Mouse (Mus musculus): ENCODE data around the gene Supt5. TPM values are rescaled to one million over a fixed set of nuclear protein-coding genes. Genes with fewer than 3 reads are reported as not detected.
A peak's percentile ranks its signal among the peaks of the same experiment; 100 is the strongest.

The Supt5 gene
- polyA plus RNA-seq, 1 experiment, result 25.7 TPM

DNA sequence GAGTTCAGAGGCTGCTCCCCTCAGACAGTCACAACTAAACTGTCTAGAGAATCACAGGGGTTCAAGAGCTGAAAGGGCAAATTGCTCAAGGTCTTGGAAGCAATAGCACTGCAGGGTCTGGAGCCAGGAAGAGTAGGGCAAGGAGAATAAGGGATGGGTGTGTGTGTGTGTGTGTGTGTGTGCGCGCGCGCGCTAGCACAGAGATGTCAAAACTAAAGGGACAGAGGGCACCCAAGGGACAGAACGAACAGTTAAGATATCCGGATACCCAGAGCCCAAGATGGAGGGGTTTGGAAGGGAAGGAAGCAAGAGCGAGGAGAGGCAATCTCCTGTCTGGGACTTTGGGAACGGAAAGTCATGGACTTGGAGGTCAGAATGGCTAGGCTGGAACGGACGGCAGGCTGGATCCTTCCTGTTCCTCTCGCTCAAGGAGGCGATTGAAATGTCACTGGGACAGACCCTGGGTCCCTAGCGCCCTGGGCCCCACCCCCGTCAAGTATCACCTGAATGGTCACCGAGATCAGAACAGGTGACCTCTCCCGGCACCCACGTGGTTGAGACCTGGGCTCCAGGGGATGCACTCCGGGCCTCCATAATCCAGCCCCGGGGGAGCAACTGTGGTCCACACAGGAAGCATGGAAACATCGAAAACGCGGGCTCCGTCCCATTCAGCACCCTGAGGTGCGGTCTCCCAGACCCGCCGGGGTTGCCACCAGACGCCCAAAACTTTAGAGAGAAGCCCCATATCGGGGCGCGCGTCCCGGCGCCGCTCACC, 27.2 kb downstream of the Supt5 start:
- H3K4me1 ChIP-seq (ENCODE audit: control insufficient read depth, insufficient read depth, insufficient read length, low read length), result peaks cover 2% of the 10 kb centered on the region; the same call in 1 of the 2 replicates
- H3K4me3 ChIP-seq (ENCODE audit: insufficient read depth, low read depth, low read length), result peak overlapping the region; percentile 82
- H3K27ac ChIP-seq (replicated peaks; ENCODE audit: low read depth, low read length), result peak overlapping the region; percentile 62

GRCm38 (mm10) chr7:28309737-28310136, 28.8 kb downstream of the Supt5 start:
- no peak overlapping the region for H3K4me3 ChIP-seq (ENCODE audit: insufficient read depth, low read depth, low read length)
- peaks cover 2% of the 10 kb centered on the region; the same call in 1 of the 2 replicates for H3K4me1 ChIP-seq (ENCODE audit: control insufficient read depth, insufficient read depth, insufficient read length, low read length)
- no peak overlapping the region for H3K27ac ChIP-seq (replicated peaks; ENCODE audit: low read depth, low read length)

GRCm38 (mm10) chr7:28306216-28306615, 32.3 kb downstream of the Supt5 start:
- no peak overlapping the region for H3K4me3 ChIP-seq (ENCODE audit: insufficient read depth, low read depth, low read length)
- H3K27ac ChIP-seq (replicated peaks; ENCODE audit: low read depth, low read length), result no peak overlapping the region
- H3K4me1 ChIP-seq (ENCODE audit: control insufficient read depth, insufficient read depth, insufficient read length, low read length), result peaks cover 2% of the 10 kb centered on the region; the same call in 1 of the 2 replicates

DNA sequence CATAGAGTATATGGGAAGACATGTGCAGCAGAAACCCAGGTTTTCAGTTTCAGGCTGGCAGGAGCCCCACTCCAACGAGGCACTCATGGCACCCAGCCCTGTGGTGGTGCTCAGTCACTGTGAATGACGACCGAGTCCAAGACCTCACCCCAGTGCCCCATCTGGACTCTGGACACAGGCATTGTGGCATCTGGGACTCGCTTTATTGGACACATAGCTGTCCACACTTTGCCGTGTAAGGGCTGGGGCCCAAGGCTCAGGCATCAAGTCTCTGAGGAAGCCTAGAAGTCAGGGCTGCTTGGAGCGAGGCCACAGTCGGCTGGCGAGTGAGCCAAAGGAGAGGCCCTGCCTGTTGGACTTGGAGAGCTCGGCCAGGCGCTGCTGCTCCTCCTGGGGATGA, 32.9 kb downstream of the Supt5 start:
- H3K4me3 ChIP-seq (ENCODE audit: insufficient read depth, low read depth, low read length), result no peak overlapping the region
- no peaks in the 10 kb centered on the region; the same call in 1 of the 2 replicates for H3K4me1 ChIP-seq (ENCODE audit: control insufficient read depth, insufficient read depth, insufficient read length, low read length)
- H3K27ac ChIP-seq (replicated peaks; ENCODE audit: low read depth, low read length), result no peak overlapping the region

DNA sequence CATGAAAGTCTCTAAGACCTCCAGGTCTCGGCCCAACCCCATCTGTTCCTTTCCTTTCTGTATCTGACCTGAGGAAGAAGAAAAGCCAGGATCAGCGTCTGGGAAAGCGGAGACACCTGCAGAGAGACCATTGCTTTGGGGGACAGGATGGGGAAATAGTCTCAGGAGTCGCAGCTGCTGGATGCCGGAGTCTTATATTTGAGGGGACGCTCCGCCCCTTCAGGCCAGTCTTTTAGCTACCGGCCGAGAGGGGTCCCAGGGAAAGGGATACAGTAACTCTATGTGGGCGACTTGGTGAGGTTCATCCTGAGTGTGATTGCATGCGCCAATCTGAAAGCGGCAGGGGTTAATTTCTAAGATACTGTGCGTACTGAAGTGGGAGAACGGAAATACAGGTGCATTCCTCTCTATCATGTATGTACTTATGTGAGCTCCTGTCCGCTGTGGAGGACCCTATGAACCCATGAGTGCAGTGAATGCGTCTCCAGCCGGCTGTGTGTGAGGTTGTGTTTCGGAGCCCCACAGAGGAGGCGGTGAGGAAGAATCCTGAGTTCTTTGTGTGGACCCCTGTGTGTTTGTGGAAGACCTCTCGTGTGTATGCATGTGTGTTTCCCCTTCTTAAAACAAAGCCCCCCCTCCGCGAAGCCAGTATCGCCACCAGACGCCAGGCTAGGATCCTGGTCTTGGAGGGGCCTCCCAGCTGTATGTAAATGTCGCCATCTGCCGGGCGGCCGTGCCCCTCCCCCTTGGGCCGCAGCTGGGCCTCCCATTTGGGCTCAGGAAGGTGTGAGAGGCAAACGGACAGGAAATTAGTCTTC, 36.7 kb downstream of the Supt5 start, which contains the start of gene Dll3:
Gene Dll3 (minus strand): TSS at position 623 of the 818 bp plus-strand sequence.
- Histone ChIP-seq H3K4me3 (ENCODE audit: insufficient read depth, low read depth, low read length) (0 out of 2 replicates have a peak within 1 kb of the TSS, but pooled peaks have one; percentile 16), H3K27ac (replicated peaks; ENCODE audit: low read depth, low read length) (no peak within 1 kb of the TSS), H3K4me1 (ENCODE audit: control insufficient read depth, insufficient read depth, insufficient read length, low read length) (no peaks in the 10 kb centered on the region; the same call in 1 of the 2 replicates)

GRCm38 (mm10) chr7:28298837-28299625, 39.5 kb downstream of the Supt5 start:
- H3K4me1 ChIP-seq (ENCODE audit: control insufficient read depth, insufficient read depth, insufficient read length, low read length), result no peaks in the 10 kb centered on the region
- H3K27ac ChIP-seq (replicated peaks; ENCODE audit: low read depth, low read length), result no peak overlapping the region
- no peak overlapping the region for H3K4me3 ChIP-seq (ENCODE audit: insufficient read depth, low read depth, low read length)

GRCm38 (mm10) chr7:28294481-28294880, 44.1 kb downstream of the Supt5 start:
- H3K27ac ChIP-seq (replicated peaks; ENCODE audit: low read depth, low read length), result no peak overlapping the region
- peak overlapping the region; percentile 40 for H3K4me3 ChIP-seq (ENCODE audit: insufficient read depth, low read depth, low read length)

GRCm38 (mm10) chr7:28290638-28291590, 47.6 kb downstream of the Supt5 start, which contains the start of gene Selenov:
Selenov (minus strand) TSS chr7:28291186.
- no peak within 1 kb of the TSS for H3K27ac ChIP-seq (replicated peaks; ENCODE audit: low read depth, low read length)
- H3K4me1 ChIP-seq (ENCODE audit: control insufficient read depth, insufficient read depth, insufficient read length, low read length), result no peaks in the 10 kb centered on the region
- H3K4me3 ChIP-seq (ENCODE audit: insufficient read depth, low read depth, low read length), result 0 out of 2 replicates have a peak within 1 kb of the TSS, but pooled peaks have one; percentile 8

More at GRCm38 (mm10) chr7:28294481-28294880, 44.1 kb downstream of the Supt5 start:
- H3K4me1 ChIP-seq (ENCODE audit: control insufficient read depth, insufficient read depth, insufficient read length, low read length), result no peaks in the 10 kb centered on the region

DNA sequence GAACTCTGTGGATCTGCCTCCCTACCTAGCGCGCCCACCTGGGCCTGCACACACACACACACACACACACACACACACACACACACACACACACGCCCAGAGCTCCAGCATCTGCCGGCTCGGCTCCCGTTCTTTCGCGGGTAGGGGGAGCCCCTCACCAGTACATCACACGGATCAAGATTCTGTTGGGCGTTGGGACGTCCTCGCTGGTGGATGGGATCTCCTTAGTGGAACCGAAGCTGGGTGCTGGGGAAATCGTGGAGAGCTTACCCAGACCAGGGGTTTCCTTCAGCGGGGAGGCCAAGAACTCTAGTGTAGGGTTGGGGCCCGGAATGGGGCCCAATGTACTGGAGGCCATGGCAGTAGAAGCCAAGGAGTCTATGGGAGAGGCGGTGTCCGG, 48.4 kb downstream of the Supt5 start:
- Histone ChIP-seq H3K4me3 (ENCODE audit: insufficient read depth, low read depth, low read length) (no peak overlapping the region), H3K4me1 (ENCODE audit: control insufficient read depth, insufficient read depth, insufficient read length, low read length) (no peaks in the 10 kb centered on the region), H3K27ac (replicated peaks; ENCODE audit: low read depth, low read length) (no peak overlapping the region)

DNA sequence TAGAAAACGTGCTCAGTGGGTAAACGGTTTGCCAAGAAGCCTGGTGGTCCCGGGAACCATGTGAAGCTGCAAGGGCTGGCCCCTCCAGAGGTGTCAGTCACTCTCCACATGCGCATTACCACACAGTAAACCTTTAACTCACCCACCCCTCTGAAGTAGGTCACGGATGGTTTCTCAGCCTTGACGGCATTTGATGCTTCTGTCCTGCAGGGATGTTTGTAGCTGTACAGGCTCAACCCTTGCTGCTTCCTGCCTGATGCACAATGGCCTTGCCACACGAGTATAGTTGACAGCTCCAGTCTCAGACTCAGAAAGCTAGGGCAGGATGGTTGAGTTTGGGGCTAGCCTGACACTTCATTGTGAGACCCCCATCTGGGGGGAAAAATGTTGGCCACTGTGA, 57.9 kb downstream of the Supt5 start:
- no peak overlapping the region for H3K27ac ChIP-seq (replicated peaks; ENCODE audit: low read depth, low read length)
- H3K4me1 ChIP-seq (ENCODE audit: control insufficient read depth, insufficient read depth, insufficient read length, low read length), result no peaks in the 10 kb centered on the region
- H3K4me3 ChIP-seq (ENCODE audit: insufficient read depth, low read depth, low read length), result no peak overlapping the region

- H3K4me1 ChIP-seq (ENCODE audit: control insufficient read depth, insufficient read depth, insufficient read length, low read length), result no peaks in the 10 kb centered on the region
- peak overlapping the region; percentile 67 for H3K4me3 ChIP-seq (ENCODE audit: insufficient read depth, low read depth, low read length)
- H3K27ac ChIP-seq (replicated peaks; ENCODE audit: low read depth, low read length), result no peak overlapping the region
Measured at GRCm38 (mm10) chr7:28278279-28278652, 60.3 kb downstream of the Supt5 start.

DNA sequence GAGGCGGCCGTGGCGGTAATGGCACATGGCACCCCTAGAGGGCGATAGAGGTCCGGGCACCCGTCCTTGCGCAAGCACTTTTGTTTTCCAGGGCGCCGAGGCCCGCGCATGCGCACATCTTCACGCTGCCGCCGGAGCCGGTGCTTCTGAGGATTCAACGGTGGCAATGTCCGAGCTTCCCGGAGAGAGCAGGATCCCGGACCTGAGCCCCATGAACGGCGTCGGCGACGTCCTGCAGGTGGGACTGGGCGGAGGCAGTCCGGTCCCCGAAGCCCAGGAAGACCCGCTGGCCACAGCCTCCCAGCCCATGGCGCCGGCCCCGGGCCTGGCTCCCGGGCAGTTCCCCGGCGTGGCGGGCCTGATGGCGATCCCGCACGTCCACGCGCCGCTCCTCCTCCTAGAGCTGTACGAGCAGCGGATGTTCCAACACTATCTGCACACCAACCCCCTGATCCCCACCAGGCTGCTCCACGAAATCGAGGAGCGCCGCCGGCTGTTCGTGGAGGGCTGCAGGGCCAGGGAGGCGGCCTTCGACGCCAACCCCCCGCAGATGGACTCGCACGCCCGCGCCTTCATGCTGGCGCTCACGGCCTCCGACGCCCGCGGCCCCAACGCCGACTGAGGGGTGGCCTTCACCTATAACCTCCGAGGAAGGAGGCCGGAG, 60.8 kb downstream of the Supt5 start, which contains the start of gene Eid2b:
Gene Eid2b (plus strand): TSS at position 125 of the 664 bp plus-strand sequence.
- peak within 1 kb of the TSS; percentile 67 for H3K4me3 ChIP-seq (ENCODE audit: insufficient read depth, low read depth, low read length)
- no peaks in the 10 kb centered on the region for H3K4me1 ChIP-seq (ENCODE audit: control insufficient read depth, insufficient read depth, insufficient read length, low read length)
- no peak within 1 kb of the TSS for H3K27ac ChIP-seq (replicated peaks; ENCODE audit: low read depth, low read length)

- Histone ChIP-seq H3K4me1 (ENCODE audit: control insufficient read depth, insufficient read depth, insufficient read length, low read length) (no peaks in the 10 kb centered on the region), H3K27ac (replicated peaks; ENCODE audit: low read depth, low read length) (no peak overlapping the region), H3K4me3 (ENCODE audit: insufficient read depth, low read depth, low read length) (no peak overlapping the region)
Measured at GRCm38 (mm10) chr7:28277237-28277614, 61.3 kb downstream of the Supt5 start.

Data from brown adipose tissue, adult 24 weeks (tissue).